Mouse (Mus musculus): ENCODE data around the gene Slfn9.
"Not testable (repeated sequence)": the region's sequence is repeated elsewhere in the genome, so short reads cannot be mapped to it uniquely, and the experiment has no call there.

Gene Slfn9

DNA sequence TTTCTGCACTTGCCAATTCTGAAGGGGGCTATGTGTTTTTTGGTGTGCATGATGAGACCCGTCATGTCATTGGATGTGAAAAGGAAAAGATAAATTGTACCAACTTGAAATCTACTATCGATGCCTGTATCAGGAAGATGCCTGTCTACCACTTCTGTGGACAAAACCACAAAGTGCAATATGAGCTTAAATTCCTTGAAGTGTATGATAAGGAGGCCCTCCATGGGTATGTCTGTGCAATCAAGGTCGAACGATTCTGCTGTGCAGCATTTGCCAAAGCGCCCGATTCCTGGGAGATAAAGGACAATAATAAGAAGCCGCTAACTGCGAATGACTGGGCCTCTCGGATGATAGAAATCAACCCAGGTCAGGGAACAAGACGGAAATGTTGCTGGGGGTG, 34.7 kb downstream of the Slfn9 start:
- no peak for DNase-seq (ENCODE audit: low spot score in 2 of 2)

- DNase-seq (ENCODE audit: low spot score in 2 of 2) = no peak
Observed at GRCm38 (mm10) chr11:82954631-82955030, 37.0 kb downstream of the Slfn9 start.

- no peak for DNase-seq (ENCODE audit: low spot score in 2 of 2)
Observed at GRCm38 (mm10) chr11:82952612-82953542, 38.8 kb downstream of the Slfn9 start.

DNA sequence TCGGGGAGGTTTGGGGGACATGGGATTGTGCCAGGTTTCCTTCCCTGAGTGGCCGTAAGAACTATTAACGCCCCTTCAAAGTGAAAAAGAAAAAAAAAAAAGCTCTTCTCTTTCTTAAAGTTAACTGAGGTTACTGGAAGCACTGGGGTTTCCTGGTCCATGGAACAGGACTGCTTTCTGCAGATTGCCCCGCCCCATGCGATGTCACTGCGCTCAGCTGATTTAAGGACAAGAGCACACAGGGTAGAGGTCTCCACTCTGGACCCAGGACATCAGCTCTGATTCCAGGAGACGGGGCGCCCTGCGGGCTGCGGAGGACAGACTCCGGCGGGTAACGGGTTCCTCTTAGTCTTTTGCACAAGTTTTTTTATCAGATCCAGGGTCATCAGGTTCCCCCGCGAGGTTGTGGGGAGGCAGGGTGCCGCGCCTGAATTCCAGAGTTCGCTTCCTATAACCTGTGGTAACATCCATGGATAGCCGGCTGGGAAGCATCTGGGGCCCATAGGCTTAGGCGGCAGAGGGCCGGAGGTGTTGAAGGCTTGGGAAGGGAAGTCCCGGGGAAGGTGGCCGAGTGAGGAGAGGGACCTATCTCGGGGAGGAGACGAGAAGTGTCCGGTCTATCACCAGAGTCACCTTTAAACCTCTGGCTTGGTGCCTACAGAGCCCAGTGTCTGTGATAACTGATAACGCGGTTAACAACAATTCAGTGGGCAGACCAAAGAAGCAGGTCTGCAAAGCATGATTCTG, 39.6 kb downstream of the Slfn9 start:
- DNase-seq (ENCODE audit: low spot score in 2 of 2) = no peak

GRCm38 (mm10) chr11:82950736-82951481, 40.7 kb downstream of the Slfn9 start, which contains the start of gene Slfn5:
Slfn5 (plus strand) TSS chr11:82951349.
- no peak for DNase-seq (ENCODE audit: low spot score in 2 of 2)

GRCm38 (mm10) chr11:82949036-82949435, 42.6 kb downstream of the Slfn9 start:
- no peak for DNase-seq (ENCODE audit: low spot score in 2 of 2)

DNA sequence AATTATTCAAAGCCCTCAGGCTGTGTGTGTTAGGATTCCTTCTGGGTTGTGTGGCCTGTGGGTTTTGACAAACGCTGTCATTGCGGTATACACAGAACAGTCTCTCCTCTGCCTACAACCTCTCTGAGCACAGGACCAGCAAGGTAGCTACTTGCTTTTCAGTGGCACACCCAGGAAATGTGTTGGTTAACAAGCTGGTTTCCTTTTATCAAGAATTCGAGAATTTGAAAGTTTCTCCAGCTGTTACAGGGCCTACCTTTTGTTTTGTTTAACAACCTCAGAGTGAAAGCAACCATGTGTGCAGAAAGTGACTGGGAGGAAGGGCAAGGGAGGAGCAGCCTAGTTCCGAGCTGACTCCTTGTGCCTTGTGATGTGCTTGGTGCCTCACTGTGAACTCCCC, 44.2 kb downstream of the Slfn9 start:
- DNase-seq (ENCODE audit: low spot score in 2 of 2) = no peak

- no peak for DNase-seq (ENCODE audit: low spot score in 2 of 2)
Observed at GRCm38 (mm10) chr11:82945636-82946035, 46.0 kb downstream of the Slfn9 start.

GRCm38 (mm10) chr11:82943336-82943735, 48.3 kb downstream of the Slfn9 start:
- DNase-seq (ENCODE audit: low spot score in 2 of 2) = no peak

GRCm38 (mm10) chr11:82933186-82933585, 58.4 kb downstream of the Slfn9 start:
- DNase-seq (ENCODE audit: low spot score in 2 of 2) = no peak

- not testable (repeated sequence) for DNase-seq (ENCODE audit: low spot score in 2 of 2)
Observed at GRCm38 (mm10) chr11:82931671-82932450, 59.8 kb downstream of the Slfn9 start.

DNA sequence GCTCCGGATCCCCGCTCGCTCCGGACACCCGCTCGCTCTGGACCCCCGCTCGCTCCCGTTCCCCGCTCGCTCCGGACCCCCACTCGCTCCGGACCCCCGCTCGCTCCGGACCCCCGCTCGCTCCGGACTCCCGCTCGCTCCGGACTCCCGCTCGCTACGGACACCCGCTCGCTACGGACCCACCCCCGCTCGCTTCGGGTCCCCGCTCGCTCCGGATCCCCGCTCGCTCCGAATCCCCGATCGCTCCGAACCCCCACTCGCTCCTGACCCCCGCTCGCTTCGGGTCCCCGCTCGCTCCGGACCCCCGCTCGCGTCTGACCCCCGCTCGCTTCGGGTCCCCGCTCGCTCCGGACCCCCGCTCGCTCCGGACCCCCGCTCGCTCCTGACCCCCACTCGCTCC, 60.5 kb downstream of the Slfn9 start:
- DNase-seq (ENCODE audit: low spot score in 2 of 2) = not testable (repeated sequence)

DNA sequence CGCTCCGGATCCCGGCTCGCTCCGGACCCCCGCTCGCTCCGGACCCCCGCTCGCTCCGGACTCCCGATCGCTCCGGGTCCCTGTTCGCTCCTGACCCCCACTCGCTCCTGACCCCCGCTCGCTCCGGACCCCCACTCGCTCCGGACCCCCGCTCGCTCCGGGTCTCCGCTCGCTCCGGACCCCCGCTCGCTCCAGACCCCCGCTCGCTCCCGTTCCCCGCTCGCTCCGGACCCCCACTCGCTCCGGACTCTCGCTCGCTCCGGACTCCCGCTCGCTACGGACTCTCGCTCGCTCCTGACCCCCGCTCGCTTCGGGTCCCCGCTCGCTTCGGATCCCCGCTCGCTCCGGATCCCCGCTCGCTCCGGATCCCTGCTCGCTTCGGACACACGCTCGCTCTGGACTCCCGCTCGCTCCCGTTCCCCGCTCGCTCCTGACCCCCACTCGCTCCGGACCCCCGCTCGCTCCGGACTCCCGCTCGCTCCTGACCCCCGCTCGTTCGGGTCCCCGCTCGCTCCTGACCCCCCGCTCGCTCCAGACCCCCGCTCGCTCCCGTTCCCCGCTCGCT, 61.2 kb downstream of the Slfn9 start:
- DNase-seq (ENCODE audit: low spot score in 2 of 2) = not testable (repeated sequence)

- DNase-seq (ENCODE audit: low spot score in 2 of 2) = no peak
Observed at GRCm38 (mm10) chr11:82929633-82929950, 62.0 kb downstream of the Slfn9 start.

DNA sequence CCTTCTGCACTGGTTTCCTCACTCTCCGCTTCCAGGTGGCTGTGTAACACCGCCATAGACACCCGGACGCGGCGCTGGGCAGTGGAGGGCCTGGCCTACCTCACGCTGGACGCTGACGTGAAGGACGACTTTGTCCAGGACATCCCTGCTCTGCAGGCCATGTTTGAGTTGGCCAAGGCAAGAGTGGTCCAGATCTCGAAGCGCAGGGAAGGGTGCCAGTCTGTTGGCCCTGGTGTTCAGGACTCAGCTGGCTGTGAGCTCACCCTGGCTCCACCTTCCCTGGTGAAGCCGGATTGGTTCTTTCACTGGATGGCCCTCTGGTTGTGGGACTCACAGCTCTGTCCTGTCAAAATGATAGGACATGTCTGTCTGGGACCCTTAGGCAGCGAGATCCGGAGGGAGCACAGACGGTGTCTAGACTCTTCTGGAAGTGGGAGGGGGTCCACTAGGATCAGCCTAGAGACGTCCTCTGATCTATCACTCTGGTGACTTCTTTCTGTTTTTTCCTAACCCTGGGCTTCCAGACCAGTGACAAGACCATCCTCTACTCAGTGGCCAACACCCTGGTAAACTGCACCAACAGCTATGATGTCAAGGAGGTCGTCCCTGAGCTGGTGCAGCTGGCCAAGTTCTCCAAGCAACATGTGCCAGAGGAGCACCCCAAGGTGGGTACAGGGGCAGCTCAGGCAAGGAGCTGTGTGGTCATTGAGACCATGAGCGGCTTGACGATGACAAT, 62.6 kb downstream of the Slfn9 start:
- DNase-seq (ENCODE audit: low spot score in 2 of 2) = no peak

Measured in frontal cortex, postnatal 14 days (tissue).